8 mouse cellular contexts compared by ENCODE assay signal in the genomic region with DNA sequence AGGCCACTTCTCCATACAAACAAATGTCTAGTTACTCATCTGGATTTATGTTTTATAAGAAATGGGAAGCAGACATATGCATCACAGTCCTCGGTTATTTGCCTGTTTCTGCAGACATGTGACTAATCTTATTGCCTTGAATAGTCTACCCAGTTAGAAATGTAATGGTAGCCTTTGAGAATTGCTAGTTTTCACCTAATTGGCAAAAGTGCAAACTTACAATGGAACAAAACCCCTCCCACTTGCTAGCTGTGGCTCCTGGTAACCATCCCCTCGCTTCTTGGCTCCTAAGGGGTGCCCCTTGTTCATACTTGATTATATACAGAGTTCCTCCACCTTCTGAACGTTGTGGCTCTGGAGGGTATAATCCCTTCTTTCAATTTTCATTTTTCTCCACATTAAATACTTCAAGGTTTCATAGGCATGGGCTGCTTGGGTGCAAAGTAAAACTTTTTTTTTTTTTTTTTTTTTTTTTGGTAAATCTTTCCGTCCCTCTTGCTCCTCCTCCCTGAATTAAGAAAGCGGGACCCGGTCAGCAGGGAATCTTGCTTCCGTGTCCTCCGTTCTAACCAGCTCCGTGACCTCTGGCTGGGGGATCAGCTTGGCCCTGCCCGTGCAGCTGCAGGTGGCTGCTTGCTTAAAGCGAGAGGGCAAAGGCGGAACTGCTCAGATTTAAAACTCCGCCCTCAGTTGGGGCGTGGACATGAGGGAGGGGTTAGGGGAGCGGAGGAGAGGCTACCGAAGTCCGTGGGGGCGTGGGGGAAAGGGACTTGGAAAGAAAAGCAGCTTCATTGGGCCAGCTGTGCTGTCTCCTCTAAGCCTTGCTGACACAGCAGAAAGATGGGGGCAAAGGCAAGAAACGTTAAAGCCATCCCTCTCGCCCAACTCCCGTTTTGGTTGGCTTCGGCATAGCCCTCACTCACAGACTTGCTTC. TPM values are rescaled to one million over a fixed set of nuclear protein-coding genes. Genes with fewer than 3 reads are reported as not detected.
DNase-seq lines count a peak whose midpoint lies in the region; ATAC-seq and TF ChIP-seq lines count a peak whose summit lies in the region.

No protein-coding gene starts in this region.

- H3K4me2 ChIP-seq in forebrain, embryonic 11.5 days (ENCODE audit: low read depth, low read length, severe bottlenecking), result peak overlapping the region; percentile 75
- H3K4me2 ChIP-seq in heart, embryonic 15.5 days, result peak overlapping the region; percentile 95
- peak overlapping the region; percentile 91 for H3K4me2 ChIP-seq in kidney, postnatal 0 days (ENCODE audit: low read length)
- peak overlapping the region; percentile 64 for H3K4me2 ChIP-seq in liver, postnatal 0 days (ENCODE audit: low read depth, low read length)
- peak overlapping the region; percentile 92 for H3K4me2 ChIP-seq in neural tube, embryonic 14.5 days (ENCODE audit: low read depth, low read length)

- H3K9ac ChIP-seq in forebrain, embryonic 11.5 days (ENCODE audit: low read length), result peak overlapping the region; percentile 33
- H3K9ac ChIP-seq in heart, embryonic 15.5 days, result peak overlapping the region; percentile 38
- H3K9ac ChIP-seq in kidney, postnatal 0 days (ENCODE audit: low read depth, low read length), result no peak overlapping the region
- H3K9ac ChIP-seq in liver, postnatal 0 days (replicated peaks), result no peak overlapping the region
- H3K9ac ChIP-seq in neural tube, embryonic 14.5 days (replicated peaks; ENCODE audit: low read depth, low read length), result peak overlapping the region; percentile 32; the same call in 1 of the 2 replicates

- no peak for TF ChIP-seq POLR2A in bone marrow, adult 2 months (IDR thresholded peaks at IDR 0.05; ENCODE audit: borderline replicate concordance, control insufficient read depth, low read depth, low read length)
- no peak for TF ChIP-seq POLR2A in thymus, adult 2 months (IDR thresholded peaks at IDR 0.05; ENCODE audit: control insufficient read depth, extremely low read depth, insufficient read depth, low read length, poor library complexity)

- 6% methylated on average over 22 of the region's 22 CpGs for WGBS in bone marrow, adult 2 months
- WGBS in forebrain, embryonic 11.5 days, result 4% methylated on average over 22 of the region's 22 CpGs
- 8% methylated on average over 22 of the region's 22 CpGs for WGBS in heart, embryonic 15.5 days
- WGBS in kidney, postnatal 0 days, result 7% methylated on average over 22 of the region's 22 CpGs
- WGBS in liver, postnatal 0 days (ENCODE audit: insufficient replicate concordance), result 8% methylated on average over 22 of the region's 22 CpGs
- WGBS in neural tube, embryonic 14.5 days, result 5% methylated on average over 22 of the region's 22 CpGs
- WGBS in thymus, adult 2 months, result 8% methylated on average over 22 of the region's 22 CpGs

- peak; percentile 14; the same call in 1 of the 2 replicates for ATAC-seq in forebrain, embryonic 11.5 days (replicated peaks; ENCODE audit: low FRiP score)
- ATAC-seq in heart, embryonic 15.5 days (replicated peaks; ENCODE audit: insufficient number of reproducible peaks, insufficient read depth, low FRiP score, low read depth), result peak; percentile 23; the same call in 1 of the 2 replicates
- peak; percentile 62 for ATAC-seq in kidney, postnatal 0 days (replicated peaks; ENCODE audit: low FRiP score, low read depth)
- ATAC-seq in liver, postnatal 0 days, result peak; percentile 51
- no peak for ATAC-seq in neural tube, embryonic 14.5 days (ENCODE audit: low read depth)

- H3K36me3 ChIP-seq in forebrain, embryonic 11.5 days (ENCODE audit: control insufficient read depth, insufficient read depth, low read length), result no peaks in the 10 kb centered on the region
- no peaks in the 10 kb centered on the region for H3K36me3 ChIP-seq in heart, embryonic 15.5 days
- no peaks in the 10 kb centered on the region for H3K36me3 ChIP-seq in kidney, postnatal 0 days (ENCODE audit: insufficient read depth, low read length)
- no peaks in the 10 kb centered on the region for H3K36me3 ChIP-seq in liver, postnatal 0 days (replicated peaks; ENCODE audit: insufficient read depth, low read length)
- no peaks in the 10 kb centered on the region for H3K36me3 ChIP-seq in neural tube, embryonic 14.5 days (ENCODE audit: control insufficient read depth, insufficient read depth, low read length)
- no peaks in the 10 kb centered on the region for H3K36me3 ChIP-seq in thymus, adult 2 months (ENCODE audit: control insufficient read depth, insufficient read depth, low read length)

- no peaks in the 10 kb centered on the region for H3K4me1 ChIP-seq in bone marrow, adult 2 months (ENCODE audit: control insufficient read depth, insufficient read depth, low read length)
- H3K4me1 ChIP-seq in forebrain, embryonic 11.5 days (replicated peaks; ENCODE audit: control insufficient read depth, insufficient read depth, low read length), result peaks cover 6% of the 10 kb centered on the region; the same call in 1 of the 2 replicates
- peaks cover 69% of the 10 kb centered on the region for H3K4me1 ChIP-seq in heart, embryonic 15.5 days (replicated peaks)
- peaks cover 8% of the 10 kb centered on the region for H3K4me1 ChIP-seq in kidney, postnatal 0 days (replicated peaks; ENCODE audit: insufficient read depth, low read length)
- H3K4me1 ChIP-seq in liver, postnatal 0 days (ENCODE audit: insufficient read depth), result peaks cover 21% of the 10 kb centered on the region
- 0 out of 2 replicates have a peak, but pooled peaks cover 10% of the 10 kb centered on the region for H3K4me1 ChIP-seq in neural tube, embryonic 14.5 days (ENCODE audit: control insufficient read depth, insufficient read depth, low read length)
- peaks cover 6% of the 10 kb centered on the region for H3K4me1 ChIP-seq in thymus, adult 2 months (replicated peaks; ENCODE audit: control insufficient read depth, insufficient read depth, low read length)

- H3K4me3 ChIP-seq in bone marrow, adult 2 months (replicated peaks; ENCODE audit: control insufficient read depth, low read depth, low read length), result peak overlapping the region; percentile 17
- H3K4me3 ChIP-seq in forebrain, embryonic 11.5 days (ENCODE audit: low read depth, low read length), result peak overlapping the region; percentile 64
- peak overlapping the region; percentile 75 for H3K4me3 ChIP-seq in heart, embryonic 15.5 days
- H3K4me3 ChIP-seq in kidney, postnatal 0 days (replicated peaks; ENCODE audit: low read depth, low read length), result peak overlapping the region; percentile 65
- peak overlapping the region; percentile 34 for H3K4me3 ChIP-seq in liver, postnatal 0 days (ENCODE audit: low read depth, low read length)
- peak overlapping the region; percentile 55 for H3K4me3 ChIP-seq in neural tube, embryonic 14.5 days (ENCODE audit: low read depth, low read length)
- no peak overlapping the region; the same call in 1 of the 2 replicates for H3K4me3 ChIP-seq in thymus, adult 2 months (ENCODE audit: control insufficient read depth, insufficient read depth, low read length)

- TF ChIP-seq CTCF in bone marrow, adult 2 months (IDR thresholded peaks at IDR 0.05; ENCODE audit: control insufficient read depth, insufficient read depth, low read length), result no peak
- no peak for TF ChIP-seq CTCF in kidney, postnatal 0 days (IDR thresholded peaks at IDR 0.05; ENCODE audit: low read depth)
- no peak for TF ChIP-seq CTCF in liver, postnatal 0 days (IDR thresholded peaks at IDR 0.05; ENCODE audit: low read depth)
- TF ChIP-seq CTCF in thymus, adult 2 months (IDR thresholded peaks at IDR 0.05; ENCODE audit: borderline replicate concordance, control insufficient read depth, extremely low read depth, insufficient read depth, low read length, poor library complexity), result no peak

- TF ChIP-seq EP300 in liver, postnatal 0 days (IDR thresholded peaks at IDR 0.05; ENCODE audit: low read depth), result no peak

- H3K9me3 ChIP-seq in forebrain, embryonic 11.5 days (ENCODE audit: control insufficient read depth, low read length), result no peaks in the 10 kb centered on the region
- no peaks in the 10 kb centered on the region for H3K9me3 ChIP-seq in heart, embryonic 15.5 days (replicated peaks)
- H3K9me3 ChIP-seq in kidney, postnatal 0 days (replicated peaks; ENCODE audit: low read length), result no peaks in the 10 kb centered on the region
- H3K9me3 ChIP-seq in liver, postnatal 0 days (ENCODE audit: low read length), result no peaks in the 10 kb centered on the region
- no peaks in the 10 kb centered on the region for H3K9me3 ChIP-seq in neural tube, embryonic 14.5 days (ENCODE audit: control insufficient read depth, low read length)

- H3K27ac ChIP-seq in bone marrow, adult 2 months (ENCODE audit: control insufficient read depth, insufficient read depth, low read depth, low read length, poor library complexity), result no peak overlapping the region
- H3K27ac ChIP-seq in forebrain, embryonic 11.5 days (ENCODE audit: low read depth, low read length), result peak overlapping the region; percentile 50
- H3K27ac ChIP-seq in heart, embryonic 15.5 days, result peak overlapping the region; percentile 66
- H3K27ac ChIP-seq in kidney, postnatal 0 days, result peak overlapping the region; percentile 75
- no peak overlapping the region for H3K27ac ChIP-seq in liver, postnatal 0 days (ENCODE audit: low read depth)
- H3K27ac ChIP-seq in neural tube, embryonic 14.5 days (ENCODE audit: low read depth, low read length), result peak overlapping the region; percentile 8; the same call in 1 of the 2 replicates
- no peak overlapping the region for H3K27ac ChIP-seq in thymus, adult 2 months (ENCODE audit: control insufficient read depth, insufficient read depth, low read length)

- no peaks in the 10 kb centered on the region for H3K27me3 ChIP-seq in forebrain, embryonic 11.5 days (ENCODE audit: control insufficient read depth, insufficient read depth, low read length)
- H3K27me3 ChIP-seq in heart, embryonic 15.5 days, result no peaks in the 10 kb centered on the region
- no peaks in the 10 kb centered on the region for H3K27me3 ChIP-seq in kidney, postnatal 0 days (ENCODE audit: insufficient read depth, low read length)
- peaks cover 51% of the 10 kb centered on the region for H3K27me3 ChIP-seq in liver, postnatal 0 days (ENCODE audit: insufficient read depth, low read length)
- no peaks in the 10 kb centered on the region for H3K27me3 ChIP-seq in neural tube, embryonic 14.5 days (ENCODE audit: control insufficient read depth, insufficient read depth, low read length)
- peaks cover 10% of the 10 kb centered on the region; the same call in 1 of the 2 replicates for H3K27me3 ChIP-seq in thymus, adult 2 months (ENCODE audit: control insufficient read depth, insufficient read depth, low read length)

- peak; percentile 56 for DNase-seq in CD4-positive, CD25-positive, alpha-beta regulatory T cell, adult 2 months (ENCODE audit: low read depth, low spot score)
- peak; percentile 85 for DNase-seq in forebrain, embryonic 11.5 days (ENCODE audit: low spot score)
- peak; percentile 93 for DNase-seq in kidney, postnatal 0 days (ENCODE audit: low spot score)
- peak; percentile 71 for DNase-seq in liver, postnatal 0 days
- DNase-seq in thymus, adult 2 months, result peak; percentile 33

RNA-seq across cellular contexts. Expression of gene Igfbp5, which starts 4.7 kb away (rescaled TPM):
- 35.5 and 53.8 TPM in 2 replicates for polyA plus RNA-seq in bone marrow, adult 2 months (2011; ENCODE audit: insufficient read depth, insufficient read length, low replicate concordance, missing spikeins)
- polyA plus RNA-seq in forebrain, embryonic 11.5 days (2014; fragmentation: Nextera tagmentation; extraction: Ambion mirVana), result 35.7 and 37.4 TPM in 2 replicates
- polyA plus RNA-seq in heart, embryonic 15.5 days (2015; fragmentation: Nextera tagmentation; extraction: Ambion mirVana), result 79.0 and 101 TPM in 2 replicates
- polyA plus RNA-seq in kidney, postnatal 0 days (2015; fragmentation: Nextera tagmentation; extraction: Ambion mirVana), result 87.7 and 95.0 TPM in 2 replicates
- 2.4 and 2.5 TPM in 2 replicates for polyA plus RNA-seq in liver, postnatal 0 days (2015; fragmentation: Nextera tagmentation; extraction: Ambion mirVana)
- 85.0 and 112 TPM in 2 replicates for polyA plus RNA-seq in neural tube, embryonic 14.5 days (2014; fragmentation: Nextera tagmentation; extraction: Ambion mirVana)
- polyA plus RNA-seq in thymus, adult 2 months (2012; rRNA removed), result 27.0 and 58.3 TPM in 2 replicates

RNA-seq across cellular contexts. Expression of gene Igfbp2, which starts 45.6 kb away (rescaled TPM):
- 9.5 TPM in 1 of 2 replicates, not detected in the other for polyA plus RNA-seq in bone marrow, adult 2 months (2011; ENCODE audit: insufficient read depth, insufficient read length, low replicate concordance, missing spikeins)
- 708 and 809 TPM in 2 replicates for polyA plus RNA-seq in forebrain, embryonic 11.5 days (2014; fragmentation: Nextera tagmentation; extraction: Ambion mirVana)
- polyA plus RNA-seq in heart, embryonic 15.5 days (2015; fragmentation: Nextera tagmentation; extraction: Ambion mirVana), result 44.4 and 85.9 TPM in 2 replicates
- polyA plus RNA-seq in kidney, postnatal 0 days (2015; fragmentation: Nextera tagmentation; extraction: Ambion mirVana), result 116 and 123 TPM in 2 replicates
- polyA plus RNA-seq in liver, postnatal 0 days (2015; fragmentation: Nextera tagmentation; extraction: Ambion mirVana), result 3,364 and 3,428 TPM in 2 replicates
- polyA plus RNA-seq in neural tube, embryonic 14.5 days (2014; fragmentation: Nextera tagmentation; extraction: Ambion mirVana), result 163 and 379 TPM in 2 replicates
- 13.3 and 16.4 TPM in 2 replicates for polyA plus RNA-seq in thymus, adult 2 months (2012; rRNA removed)

Comparison
In these comparisons a context has a peak if more than half of its experiments do, and no peak if none do; other contexts are left out.
1. DNase-seq: peak in every context shown above with its lines; median percentile 93 in kidney, postnatal 0 days; 85 in forebrain, embryonic 11.5 days; 71 in liver, postnatal 0 days; 56 in CD4-positive, CD25-positive, alpha-beta regulatory T cell, adult 2 months; 33 in thymus, adult 2 months.
2. H3K27ac ChIP-seq: peak in forebrain, embryonic 11.5 days (single experiment), heart, embryonic 15.5 days (single experiment), kidney, postnatal 0 days (single experiment) and neural tube, embryonic 14.5 days (single experiment); none in bone marrow, adult 2 months (single experiment), liver, postnatal 0 days (single experiment) and thymus, adult 2 months (single experiment).
3. H3K9ac ChIP-seq: peak in forebrain, embryonic 11.5 days (single experiment), heart, embryonic 15.5 days (single experiment) and neural tube, embryonic 14.5 days (single experiment); none in kidney, postnatal 0 days (single experiment) and liver, postnatal 0 days (single experiment).
4. Peak in every context shown above with its lines, with median percentiles within 50 percentile points of each other: H3K4me2 ChIP-seq.